Mouse (Mus musculus) bone marrow macrophage, adult 2 months (primary cell): ENCODE measurements at regions not wholly inside any gene's neighbourhood (a gene's known extent, or its start where the extent isn't known, plus 50 kb on each side); places are given as distances from the start of the nearest gene placed in this dataset.

Experiments
- CTCF ChIP-seq: IDR thresholded peaks from 2 replicates; pipeline ENCODE4 v1.5.1; 2012; ENCODE audit warnings: low read depth, mild to moderate bottlenecking, low read length, moderate library complexity
- POLR2A ChIP-seq: IDR thresholded peaks from 2 replicates; pipeline ENCODE4 v1.6.1; 2012; ENCODE audit warnings: mild to moderate bottlenecking, low read depth, low read length, borderline replicate concordance

DNA sequence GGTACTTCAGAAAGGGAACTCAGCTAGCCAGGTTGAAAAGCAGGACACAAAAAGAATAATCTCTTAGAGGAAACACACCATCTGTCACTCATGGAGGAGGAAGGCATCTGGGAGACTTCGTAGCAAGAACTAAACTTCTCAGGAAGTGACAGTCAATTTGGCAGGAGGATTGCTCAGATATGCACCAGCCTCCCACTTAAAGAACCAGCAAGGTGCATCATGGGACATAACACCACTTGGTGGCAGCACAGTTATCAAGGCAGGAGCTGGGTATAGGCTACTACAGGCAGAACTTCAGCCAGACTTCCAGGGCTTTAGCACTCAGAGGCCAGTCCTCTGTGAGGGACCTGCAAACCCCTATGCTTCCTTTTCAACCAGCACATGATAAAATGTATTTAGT lies 52.0 kb upstream of the Scaf11 start:
- TF ChIP-seq POLR2A (no peak), CTCF (no peak)
